8 mouse cellular contexts compared by ENCODE assay signal in the genomic region with DNA sequence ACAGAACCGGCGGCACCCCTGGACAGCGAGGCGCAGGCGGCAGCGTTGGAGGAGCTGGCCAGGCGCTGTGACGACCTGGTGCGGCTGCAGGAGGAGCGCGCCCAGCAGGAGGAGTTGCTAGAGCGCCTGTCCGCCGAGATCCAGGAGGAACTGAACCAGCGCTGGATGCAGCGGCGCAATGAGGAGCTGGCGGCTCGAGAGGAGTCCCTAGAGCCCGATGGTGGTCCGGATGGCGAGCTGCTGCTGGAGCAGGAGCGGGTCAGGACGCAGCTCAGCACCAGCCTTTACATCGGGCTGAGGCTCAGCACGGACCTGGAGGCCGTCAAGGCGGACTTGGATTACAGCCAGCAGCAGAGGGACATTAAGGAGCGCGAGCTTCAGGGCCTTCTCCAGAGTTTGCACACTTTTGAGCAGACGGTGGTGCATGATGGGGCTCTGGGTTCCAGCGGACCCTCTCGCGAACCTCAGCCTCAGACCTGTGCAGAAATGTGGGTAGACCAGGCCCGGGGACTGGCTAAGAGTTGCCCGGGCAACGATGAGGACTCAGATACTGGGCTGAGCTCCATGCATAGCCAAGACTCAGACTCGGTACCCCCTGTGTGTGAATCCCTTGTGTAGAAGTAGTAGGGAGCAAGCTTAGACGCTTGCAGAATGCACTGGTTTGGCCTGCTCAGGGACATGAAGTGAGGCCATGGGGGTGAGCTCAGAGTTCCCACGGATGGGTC. TPM values are rescaled to one million over a fixed set of nuclear protein-coding genes. Genes with fewer than 3 reads are reported as not detected.
DNase-seq lines count a peak whose midpoint lies in the region; ATAC-seq and TF ChIP-seq lines count a peak whose summit lies in the region.

No protein-coding gene starts in this region.

- 0 out of 2 replicates have a peak, but pooled peaks have one; percentile 36 for ATAC-seq in cerebellum, adult (ENCODE audit: insufficient number of reproducible peaks, low FRiP score, low TSS enrichment)
- peak; percentile 50 for ATAC-seq in intestine, embryonic 16.5 days
- ATAC-seq in liver, postnatal 0 days: no peak
- peak; percentile 54 for ATAC-seq in neural tube, embryonic 14.5 days (ENCODE audit: low read depth)
- ATAC-seq in activated CD4-positive, CD25-positive, alpha-beta regulatory T cell, adult 4 months: no peak

- peaks cover 26% of the 10 kb centered on the region for H3K4me1 ChIP-seq in intestine, embryonic 16.5 days (ENCODE audit: control insufficient read depth, insufficient read depth, low read length)
- H3K4me1 ChIP-seq in liver, postnatal 0 days (ENCODE audit: insufficient read depth): peaks cover 9% of the 10 kb centered on the region
- no peaks in the 10 kb centered on the region for H3K4me1 ChIP-seq in neural tube, embryonic 14.5 days (ENCODE audit: control insufficient read depth, insufficient read depth, low read length)

- peak overlapping the region; percentile 84 for H3K4me2 ChIP-seq in intestine, embryonic 16.5 days (ENCODE audit: low read depth, low read length)
- peak overlapping the region; percentile 67 for H3K4me2 ChIP-seq in liver, postnatal 0 days (ENCODE audit: low read depth, low read length)
- H3K4me2 ChIP-seq in neural tube, embryonic 14.5 days (ENCODE audit: low read depth, low read length): peak overlapping the region; percentile 79

- H3K27ac ChIP-seq in intestine, embryonic 16.5 days (ENCODE audit: low read length): no peak overlapping the region
- H3K27ac ChIP-seq in liver, postnatal 0 days (ENCODE audit: low read depth): no peak overlapping the region
- no peak overlapping the region for H3K27ac ChIP-seq in neural tube, embryonic 14.5 days (ENCODE audit: low read depth, low read length)

- 5% methylated on average over 40 of the region's 40 CpGs for WGBS in intestine, embryonic 16.5 days
- 6% methylated on average over 40 of the region's 40 CpGs for whole genome bisulfite sequencing in liver, postnatal 0 days (ENCODE audit: insufficient replicate concordance)
- WGBS in neural tube, embryonic 14.5 days: 3% methylated on average over 37 of the region's 40 CpGs

- peak overlapping the region; percentile 61 for H3K4me3 ChIP-seq in intestine, embryonic 16.5 days (ENCODE audit: low read length)
- peak overlapping the region; percentile 37; the same call in 1 of the 2 replicates for H3K4me3 ChIP-seq in liver, postnatal 0 days (ENCODE audit: low read depth, low read length)
- H3K4me3 ChIP-seq in neural tube, embryonic 14.5 days (ENCODE audit: low read depth, low read length): peak overlapping the region; percentile 44

- peak overlapping the region; percentile 66 for H3K9ac ChIP-seq in intestine, embryonic 16.5 days (ENCODE audit: low read depth, low read length)
- no peak overlapping the region for H3K9ac ChIP-seq in liver, postnatal 0 days (replicated peaks)
- H3K9ac ChIP-seq in neural tube, embryonic 14.5 days (replicated peaks; ENCODE audit: low read depth, low read length): peak overlapping the region; percentile 37

- no peak for TF ChIP-seq EP300 in liver, postnatal 0 days (IDR thresholded peaks at IDR 0.05; ENCODE audit: low read depth)

- no peak for TF ChIP-seq CTCF in liver, postnatal 0 days (IDR thresholded peaks at IDR 0.05; ENCODE audit: low read depth)

- no peaks in the 10 kb centered on the region for H3K9me3 ChIP-seq in intestine, embryonic 16.5 days (ENCODE audit: control insufficient read depth, low read length)
- no peaks in the 10 kb centered on the region for H3K9me3 ChIP-seq in liver, postnatal 0 days (ENCODE audit: low read length)
- no peaks in the 10 kb centered on the region for H3K9me3 ChIP-seq in neural tube, embryonic 14.5 days (ENCODE audit: control insufficient read depth, low read length)

- DNase-seq in cerebellum, adult 11-12 months: no peak
- DNase-seq in cerebellum, postnatal 36 days: peak; percentile 8 to 22
- peak; percentile 10 for DNase-seq in gastrocnemius, postnatal 25 days
- DNase-seq in liver, postnatal 0 days: peak; percentile 16

- H3K36me3 ChIP-seq in intestine, embryonic 16.5 days (ENCODE audit: control insufficient read depth, insufficient read depth, low read length): no peaks in the 10 kb centered on the region
- H3K36me3 ChIP-seq in liver, postnatal 0 days (replicated peaks; ENCODE audit: insufficient read depth, low read length): no peaks in the 10 kb centered on the region
- no peaks in the 10 kb centered on the region for H3K36me3 ChIP-seq in neural tube, embryonic 14.5 days (ENCODE audit: control insufficient read depth, insufficient read depth, low read length)

- H3K27me3 ChIP-seq in intestine, embryonic 16.5 days (replicated peaks; ENCODE audit: control insufficient read depth, insufficient read depth, low read length): peaks cover 28% of the 10 kb centered on the region
- peaks cover 43% of the 10 kb centered on the region for H3K27me3 ChIP-seq in liver, postnatal 0 days (ENCODE audit: insufficient read depth, low read length)
- H3K27me3 ChIP-seq in neural tube, embryonic 14.5 days (ENCODE audit: control insufficient read depth, insufficient read depth, low read length): peaks cover 23% of the 10 kb centered on the region

RNA-seq across cellular contexts. Expression of a gene that starts 1.5 kb away (rescaled TPM):
- under 1 TPM; 0.43 to 0.67 TPM for total RNA-seq in gastrocnemius, postnatal 25 days (2021)
- polyA plus RNA-seq in intestine, embryonic 16.5 days (2015; fragmentation: Nextera tagmentation; extraction: Ambion mirVana): 0.99 and 1.1 TPM in 2 replicates
- polyA plus RNA-seq in liver, postnatal 0 days (2015; fragmentation: Nextera tagmentation; extraction: Ambion mirVana): 0.12 and 0.13 TPM in 2 replicates
- 2.5 and 4.1 TPM in 2 replicates for polyA plus RNA-seq in neural tube, embryonic 14.5 days (2014; fragmentation: Nextera tagmentation; extraction: Ambion mirVana)
- polyA plus RNA-seq in activated CD4-positive, CD25-positive, alpha-beta regulatory T cell, adult 4 months (2017; shearing (Covaris generic)): not detected

Comparison
In these comparisons a context has a peak if more than half of its experiments do, and no peak if none do; other contexts are left out.
1. ATAC-seq: peak in cerebellum, adult (single experiment), intestine, embryonic 16.5 days (single experiment) and neural tube, embryonic 14.5 days (single experiment); none in liver, postnatal 0 days (single experiment) and activated CD4-positive, CD25-positive, alpha-beta regulatory T cell, adult 4 months (single experiment).
2. Peak in every context shown above with its lines, with median percentiles within 50 percentile points of each other: H3K4me2 ChIP-seq and H3K4me3 ChIP-seq.